Mouse (Mus musculus): ENCODE data around the gene Tmem206. TPM values are rescaled to one million over a fixed set of nuclear protein-coding genes. Genes with fewer than 3 reads are reported as not detected.
A peak's percentile ranks its signal among the peaks of the same experiment; 100 is the strongest.

Tmem206 gene
- polyA plus RNA-seq, 1 experiment from 2014 or later = 24.7 TPM

DNA sequence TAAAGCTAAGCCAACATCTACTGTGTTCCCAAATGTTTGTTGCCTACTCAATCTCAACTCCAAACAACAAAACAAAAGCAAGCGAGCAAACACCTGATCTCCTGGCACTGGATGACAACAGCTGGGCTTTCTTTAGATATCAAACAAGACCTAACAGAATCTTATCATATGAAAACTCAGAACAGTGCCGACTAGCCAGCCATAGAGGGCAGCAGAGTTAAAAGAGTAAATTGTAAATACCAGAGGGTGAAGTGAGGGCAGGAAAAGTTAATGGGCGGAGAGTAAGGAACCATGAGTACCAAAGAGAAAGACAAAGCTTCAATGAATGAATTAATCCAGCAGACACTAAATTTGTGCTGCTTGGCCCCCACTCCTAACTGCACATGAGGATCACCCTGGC, 65.6 kb downstream of the Tmem206 start:
- 17% methylated on average over 3 of the region's 3 CpGs for WGBS
- H3K9me3 ChIP-seq (replicated peaks) = no peaks in the 10 kb centered on the region
- H3K4me2 ChIP-seq = no peak overlapping the region
- H3K27me3 ChIP-seq = no peaks in the 10 kb centered on the region
- ATAC-seq (replicated peaks; ENCODE audit: low FRiP score) = peak; percentile 57; the same call in 1 of the 2 replicates
- no peak overlapping the region for H3K27ac ChIP-seq
- no peak overlapping the region for H3K4me3 ChIP-seq (replicated peaks)
- no peaks in the 10 kb centered on the region for H3K36me3 ChIP-seq
- no peak overlapping the region for H3K9ac ChIP-seq
- peaks cover 19% of the 10 kb centered on the region for H3K4me1 ChIP-seq

DNA sequence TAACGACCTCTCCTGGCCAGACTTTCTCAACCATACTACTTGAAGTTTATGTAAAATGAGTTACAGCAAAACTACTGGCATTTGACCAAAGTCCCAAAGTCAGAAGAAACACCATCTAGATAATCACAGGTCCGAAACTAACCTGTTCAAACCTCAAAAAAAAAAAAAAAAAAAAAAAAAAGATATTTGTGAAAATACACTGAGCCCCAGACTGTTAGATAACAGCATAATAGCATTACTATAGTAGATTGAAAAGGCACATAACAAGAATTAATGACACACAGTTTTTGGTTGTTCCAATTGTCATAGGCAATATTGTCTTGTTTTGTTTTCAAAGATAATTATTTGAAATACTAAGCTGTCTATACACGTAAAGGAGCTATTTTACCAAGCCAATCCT, 67.8 kb downstream of the Tmem206 start:
- no peaks in the 10 kb centered on the region for H3K36me3 ChIP-seq
- peaks cover 21% of the 10 kb centered on the region for H3K4me1 ChIP-seq
- H3K4me2 ChIP-seq = no peak overlapping the region
- 81% methylated on average over 3 of the region's 3 CpGs for WGBS
- no peak overlapping the region for H3K9ac ChIP-seq
- no peaks in the 10 kb centered on the region for H3K9me3 ChIP-seq (replicated peaks)
- H3K27ac ChIP-seq = no peak overlapping the region
- ATAC-seq (replicated peaks; ENCODE audit: low FRiP score) = no peak
- no peaks in the 10 kb centered on the region for H3K27me3 ChIP-seq
- no peak overlapping the region for H3K4me3 ChIP-seq (replicated peaks)

DNA sequence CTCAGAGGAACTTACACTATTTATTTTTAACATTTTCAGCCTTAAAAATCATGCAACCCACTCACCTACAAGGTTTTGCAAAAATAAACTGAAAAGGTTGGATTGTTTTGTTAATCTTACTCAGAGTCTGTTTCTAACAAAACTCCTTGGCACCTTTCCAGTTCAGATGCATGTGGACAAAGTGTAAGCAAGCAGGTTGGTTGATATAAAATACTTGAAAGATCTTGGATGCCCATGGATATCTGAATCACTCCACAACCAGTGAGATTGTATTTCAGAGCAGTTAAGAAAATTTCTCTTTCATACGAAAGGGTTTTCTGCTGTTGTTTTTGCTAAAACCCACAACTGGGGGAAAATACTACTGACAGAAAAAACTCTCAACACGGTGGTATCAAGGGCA, 68.4 kb downstream of the Tmem206 start:
- H3K27me3 ChIP-seq = no peaks in the 10 kb centered on the region
- H3K4me1 ChIP-seq = peaks cover 21% of the 10 kb centered on the region
- H3K4me2 ChIP-seq = peak overlapping the region; percentile 84
- WGBS = 51% methylated on average over 2 of the region's 2 CpGs
- no peak for ATAC-seq (replicated peaks; ENCODE audit: low FRiP score)
- peak overlapping the region; percentile 21; the same call in 1 of the 2 replicates for H3K4me3 ChIP-seq (replicated peaks)
- no peaks in the 10 kb centered on the region for H3K9me3 ChIP-seq (replicated peaks)
- H3K36me3 ChIP-seq = no peaks in the 10 kb centered on the region
- H3K27ac ChIP-seq = no peak overlapping the region
- H3K9ac ChIP-seq = no peak overlapping the region

DNA sequence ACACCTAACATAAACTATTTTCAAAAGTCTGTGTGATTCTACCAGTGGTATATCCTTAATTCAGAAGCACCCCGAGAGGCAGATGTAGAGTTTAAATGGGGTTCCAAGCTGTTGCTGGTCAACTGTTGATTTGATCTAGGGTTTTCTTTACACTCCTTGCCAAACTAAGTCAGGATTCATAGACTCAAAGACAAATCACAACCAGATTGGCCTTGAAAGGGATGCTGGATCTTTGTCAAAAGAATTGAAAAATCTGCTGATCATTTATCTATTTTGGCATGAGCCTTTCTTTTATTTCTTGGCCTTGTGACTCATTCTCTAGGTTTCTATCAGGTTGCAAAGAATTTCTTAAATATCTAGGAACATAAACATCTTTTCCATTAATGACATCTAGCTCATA, 69.5 kb downstream of the Tmem206 start:
- Histone ChIP-seq H3K9ac (peak overlapping the region; percentile 86), H3K27ac (no peak overlapping the region), H3K36me3 (no peaks in the 10 kb centered on the region), H3K4me2 (peak overlapping the region; percentile 84), H3K4me3 (replicated peaks) (peak overlapping the region; percentile 92), H3K4me1 (peaks cover 21% of the 10 kb centered on the region), H3K27me3 (no peaks in the 10 kb centered on the region), H3K9me3 (replicated peaks) (no peaks in the 10 kb centered on the region)
- no peak for ATAC-seq (replicated peaks; ENCODE audit: low FRiP score)
- WGBS = 47% methylated on average over 1 of the region's 1 CpGs

DNA sequence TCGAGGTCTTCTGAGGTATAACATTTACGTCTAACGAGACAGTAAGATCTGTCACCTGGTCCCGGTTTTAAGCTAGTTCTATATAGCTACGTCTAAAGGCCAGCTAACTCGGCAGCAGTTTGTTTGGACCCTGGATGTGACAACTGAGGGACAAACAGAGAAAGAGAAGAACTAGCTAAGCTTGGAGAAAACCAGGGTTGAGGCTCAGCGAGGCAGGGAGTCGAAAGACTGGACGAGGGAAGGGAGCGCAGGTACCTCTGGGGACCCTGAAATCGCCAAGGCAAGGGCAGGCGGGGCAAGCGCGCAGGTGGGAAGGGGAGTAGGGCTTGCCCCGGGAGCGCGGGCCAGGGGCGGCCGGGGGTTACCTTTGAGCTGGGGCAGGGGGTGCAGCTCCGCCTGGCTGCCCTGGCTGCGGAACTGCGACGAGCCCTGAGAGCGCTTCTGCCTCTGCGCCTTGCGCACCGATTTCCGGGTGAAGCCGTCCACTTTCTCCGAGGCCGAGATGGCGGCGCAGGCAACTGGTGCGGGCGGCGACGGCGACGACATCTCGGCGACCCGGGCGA, 70.2 kb downstream of the Tmem206 start:
- no peak for ATAC-seq (replicated peaks; ENCODE audit: low FRiP score)
- H3K9ac ChIP-seq = peak overlapping the region; percentile 86
- WGBS = under 1% methylated on average over 43 of the region's 43 CpGs

DNA sequence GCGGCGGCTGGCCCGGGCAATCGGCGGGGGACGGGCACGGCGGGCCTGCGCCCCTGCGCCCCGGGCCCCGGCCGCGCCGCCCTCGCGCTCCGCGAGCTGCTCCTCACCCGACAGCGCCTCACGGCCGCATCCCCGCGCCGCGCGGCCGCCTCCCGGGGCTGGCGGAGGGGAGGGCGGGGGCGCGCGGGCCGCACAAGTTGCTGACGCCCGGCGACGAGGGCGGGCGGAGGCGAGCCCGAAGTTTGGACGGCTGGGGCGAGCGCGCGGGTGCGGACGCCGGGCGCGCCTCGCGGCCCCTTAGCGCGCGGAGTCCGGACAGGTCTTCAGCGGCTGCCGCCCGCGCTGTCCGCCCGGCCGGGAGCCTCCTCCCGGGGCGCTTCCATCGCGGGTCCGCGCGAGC, 70.7 kb downstream of the Tmem206 start:
- peaks cover 20% of the 10 kb centered on the region for H3K4me1 ChIP-seq
- peak; percentile 46 for ATAC-seq (replicated peaks; ENCODE audit: low FRiP score)
- H3K27ac ChIP-seq = peak overlapping the region; percentile 98
- H3K4me2 ChIP-seq = peak overlapping the region; percentile 84
- under 1% methylated on average over 55 of the region's 74 CpGs for WGBS
- H3K9ac ChIP-seq = peak overlapping the region; percentile 86
- no peaks in the 10 kb centered on the region for H3K36me3 ChIP-seq
- H3K27me3 ChIP-seq = no peaks in the 10 kb centered on the region
- no peaks in the 10 kb centered on the region for H3K9me3 ChIP-seq (replicated peaks)
- H3K4me3 ChIP-seq (replicated peaks) = peak overlapping the region; percentile 92

More for the DNA sequence above, 70.2 kb downstream of the Tmem206 start:
- H3K27me3 ChIP-seq = no peaks in the 10 kb centered on the region
- H3K27ac ChIP-seq = peak overlapping the region; percentile 98
- H3K4me2 ChIP-seq = peak overlapping the region; percentile 84
- H3K9me3 ChIP-seq (replicated peaks) = no peaks in the 10 kb centered on the region
- peaks cover 21% of the 10 kb centered on the region for H3K4me1 ChIP-seq
- no peaks in the 10 kb centered on the region for H3K36me3 ChIP-seq
- peak overlapping the region; percentile 92 for H3K4me3 ChIP-seq (replicated peaks)

DNA sequence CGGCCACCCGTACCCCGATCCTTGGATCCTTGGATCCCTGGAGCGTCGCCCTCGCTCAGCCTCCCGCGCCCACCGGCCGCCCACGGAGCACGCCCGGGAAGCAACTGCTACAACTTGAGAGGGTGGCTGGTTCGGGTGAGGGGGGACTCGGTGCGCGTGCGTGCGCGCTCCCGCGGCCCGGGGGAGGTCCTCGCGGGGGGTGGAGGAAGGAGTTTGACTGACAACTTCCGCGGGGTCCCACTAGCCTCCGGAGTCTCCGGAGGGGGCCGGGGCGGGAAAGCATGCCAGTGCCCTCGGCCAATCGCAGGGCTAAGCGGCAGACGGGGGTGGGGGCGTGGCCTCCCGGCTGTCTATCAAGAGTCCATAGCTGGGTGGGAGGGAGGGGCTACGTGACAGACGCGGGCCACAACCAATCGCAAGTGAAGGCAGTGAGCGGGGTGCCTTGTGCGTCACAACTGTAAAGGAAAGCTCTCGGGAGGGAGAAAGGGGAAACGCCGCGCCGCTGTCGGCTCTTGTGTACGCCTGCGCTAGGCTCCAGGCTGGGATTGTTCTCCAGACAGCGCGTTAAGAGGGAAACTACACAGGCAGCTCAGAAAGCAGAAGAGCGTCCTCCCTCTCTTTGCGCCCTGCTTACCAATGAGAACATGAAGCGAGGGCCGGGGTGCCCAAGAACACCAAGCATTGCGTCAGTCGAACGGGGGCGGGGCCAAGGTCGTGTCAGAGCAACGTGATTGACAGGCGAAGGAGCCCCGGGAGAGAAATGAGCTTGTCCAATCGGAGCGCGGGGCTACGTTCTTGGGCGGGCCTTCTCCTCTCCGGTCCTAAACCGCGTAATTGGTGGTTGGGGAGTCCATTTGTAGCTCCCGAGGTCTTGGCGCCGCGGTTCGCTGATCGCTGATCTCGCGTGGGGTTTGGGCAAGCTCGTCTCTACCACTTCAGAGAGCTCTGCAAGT, 71.5 kb downstream of the Tmem206 start:
- peak; percentile 98 for ATAC-seq (replicated peaks; ENCODE audit: low FRiP score)
- peak overlapping the region; percentile 86 for H3K9ac ChIP-seq
- peak overlapping the region; percentile 92 for H3K4me3 ChIP-seq (replicated peaks)
- peak overlapping the region; percentile 98 for H3K27ac ChIP-seq
- peaks cover 16% of the 10 kb centered on the region for H3K4me1 ChIP-seq
- no peaks in the 10 kb centered on the region for H3K36me3 ChIP-seq
- H3K27me3 ChIP-seq = no peaks in the 10 kb centered on the region
- H3K4me2 ChIP-seq = peak overlapping the region; percentile 84
- WGBS = under 1% methylated on average over 82 of the region's 82 CpGs
- no peaks in the 10 kb centered on the region for H3K9me3 ChIP-seq (replicated peaks)

Other genes with a start within 250 kb of the Tmem206 start
- 12.5 and 13.7 TPM in 2 replicates for gene Batf3, start 228.1 kb upstream of the Tmem206 start, polyA plus RNA-seq (2015; fragmentation: Nextera tagmentation; extraction: Ambion mirVana)
- not detected in 2 replicates for gene Fam71a, start 161.1 kb upstream of the Tmem206 start, polyA plus RNA-seq (2015; fragmentation: Nextera tagmentation; extraction: Ambion mirVana)
- 4.2 and 4.3 TPM in 2 replicates for gene Atf3, start 107.9 kb upstream of the Tmem206 start, polyA plus RNA-seq (2015; fragmentation: Nextera tagmentation; extraction: Ambion mirVana)
- gene Nenf, start 7.7 kb upstream of the Tmem206 start, polyA plus RNA-seq (2015; fragmentation: Nextera tagmentation; extraction: Ambion mirVana) = 93.6 and 98.5 TPM in 2 replicates
- 17.7 and 17.8 TPM in 2 replicates for gene Ppp2r5a, start 77.4 kb downstream of the Tmem206 start, polyA plus RNA-seq (2015; fragmentation: Nextera tagmentation; extraction: Ambion mirVana)
- 59.7 and 60.1 TPM in 2 replicates for gene Dtl, start 249.6 kb downstream of the Tmem206 start, polyA plus RNA-seq (2015; fragmentation: Nextera tagmentation; extraction: Ambion mirVana)
- 65.2 and 71.2 TPM in 2 replicates for gene Ints7, start 249.7 kb downstream of the Tmem206 start, polyA plus RNA-seq (2015; fragmentation: Nextera tagmentation; extraction: Ambion mirVana)

Data from kidney, embryonic 15.5 days (tissue).